Mouse (Mus musculus): ENCODE results near the gene D130043K22Rik. TPM values are rescaled to one million over a fixed set of nuclear protein-coding genes. Genes with fewer than 3 reads are reported as not detected.

D130043K22Rik gene
- not detected in 4 replicates for total RNA-seq (2023)

DNA sequence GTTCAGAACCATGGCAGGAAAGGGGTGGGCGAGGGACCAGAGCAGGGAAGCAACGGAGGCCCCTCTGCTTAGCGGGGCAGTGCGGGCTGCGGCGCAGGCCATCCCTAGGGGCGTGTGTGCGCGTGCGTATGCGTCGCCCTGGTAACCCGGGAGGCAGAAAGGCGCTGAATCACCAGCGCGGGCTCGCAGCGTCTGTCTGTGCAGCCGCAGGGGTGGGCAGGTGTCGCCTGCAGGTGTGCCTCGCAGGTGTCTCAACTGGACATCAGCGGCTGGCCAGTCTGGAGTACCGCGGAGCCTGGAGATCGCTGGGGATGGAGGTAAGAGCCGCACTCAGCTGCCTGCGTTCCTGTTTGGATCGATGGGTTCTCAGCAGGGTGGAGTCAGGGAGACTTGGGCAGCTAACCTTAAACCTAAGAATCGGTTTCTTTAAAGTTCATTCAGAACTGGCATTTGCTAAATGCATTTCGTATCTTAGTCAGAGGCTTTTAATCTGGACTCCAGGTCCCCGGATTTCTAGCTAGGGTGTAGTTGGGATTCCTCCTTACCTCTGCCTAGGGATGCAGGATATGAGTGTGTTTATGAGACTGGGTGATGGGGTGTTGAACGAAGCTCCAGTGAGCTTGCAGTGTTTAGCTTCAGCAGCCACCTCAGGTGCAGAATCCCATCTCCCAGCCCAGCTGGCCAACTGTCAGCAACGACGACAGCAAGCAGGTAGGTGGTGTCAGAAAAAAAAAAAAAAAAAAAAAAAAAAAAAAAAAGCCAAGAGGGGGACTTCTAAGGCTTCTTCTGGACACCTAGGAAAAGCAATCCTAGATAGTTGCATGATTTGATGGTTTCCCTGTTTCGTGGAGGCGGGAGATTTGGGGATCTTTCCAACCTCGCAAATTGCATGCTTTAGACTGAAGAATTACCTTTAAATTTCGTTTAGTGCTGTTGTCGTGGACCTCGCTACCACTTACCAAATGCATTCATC is at the start of gene D130043K22Rik:
TSS of gene D130043K22Rik (plus strand) at position 153 of the 973 bp plus-strand sequence.

DNA sequence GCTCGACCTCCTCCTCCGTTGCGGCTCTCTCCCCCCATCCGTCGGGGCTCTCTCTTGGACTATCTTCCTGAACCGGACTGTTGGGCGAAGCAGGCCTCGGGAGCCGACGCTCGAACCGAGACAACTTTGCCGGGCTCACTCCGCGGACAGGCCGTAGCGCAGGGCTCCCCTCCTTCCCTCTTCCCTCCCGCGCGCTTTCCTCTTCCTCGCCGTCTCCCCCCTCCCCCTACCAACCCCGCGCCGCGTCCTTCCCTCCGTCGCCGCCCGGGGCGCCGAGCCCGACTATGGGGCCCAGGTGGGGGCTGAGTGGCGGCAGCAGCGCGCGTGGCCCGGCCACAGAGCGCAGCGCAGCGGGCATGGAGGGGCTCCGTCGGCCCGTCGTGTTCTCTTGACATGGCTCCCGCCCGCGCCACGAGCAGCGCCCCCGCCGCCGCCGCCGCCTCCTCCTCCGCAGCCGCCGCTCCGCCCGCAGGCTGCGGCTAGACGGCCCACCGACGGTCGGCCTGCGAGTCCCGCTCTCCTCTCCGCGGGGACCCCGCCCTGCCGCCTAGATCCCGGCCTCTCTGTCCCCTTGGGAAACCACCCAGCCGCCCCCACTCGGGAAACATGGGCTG is 43.5 kb upstream of the D130043K22Rik start, which contains the start of gene BC005537:
TSS of gene BC005537 (plus strand) at position 350 of the 614 bp plus-strand sequence.

DNA sequence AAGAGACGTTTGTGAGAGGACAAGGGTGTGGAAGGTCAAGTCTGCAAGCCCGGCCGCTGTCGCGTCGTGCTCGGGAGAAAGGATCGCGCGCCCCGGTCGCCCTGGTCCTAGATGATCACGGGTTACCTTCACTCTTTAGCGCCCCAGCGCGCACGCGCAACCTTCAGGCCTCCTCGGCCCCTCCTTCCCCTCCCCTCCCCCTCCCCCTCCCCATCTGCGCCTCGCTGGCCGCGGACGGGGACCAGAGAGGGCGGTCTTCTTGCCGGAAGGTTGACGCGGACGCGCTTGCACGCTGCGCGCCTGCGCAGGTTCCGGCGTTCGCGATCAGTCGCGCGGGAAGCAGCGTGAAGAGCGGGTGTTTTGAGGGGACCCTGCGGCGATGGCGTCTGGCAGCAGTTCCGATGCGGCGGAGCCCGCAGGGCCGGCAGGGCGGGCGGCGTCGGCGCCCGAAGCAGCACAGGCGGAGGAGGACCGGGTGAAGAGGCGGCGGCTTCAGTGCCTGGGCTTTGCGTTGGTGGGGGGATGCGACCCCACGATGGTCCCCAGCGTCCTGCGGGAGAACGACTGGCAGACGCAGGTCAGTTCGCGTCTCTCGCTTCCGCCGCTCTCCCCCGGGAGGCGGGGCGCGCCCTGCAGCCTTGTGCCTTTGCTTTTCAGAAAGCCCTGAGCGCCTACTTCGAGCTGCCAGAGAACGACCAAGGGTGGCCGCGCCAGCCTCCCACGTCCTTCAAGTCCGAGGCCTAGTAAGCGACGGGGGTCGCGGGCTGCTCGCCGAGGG is 13.4 kb upstream of the D130043K22Rik start, which contains the start of the genes Acot13 and Tdp2:
TSS of gene Acot13 (minus strand) at position 188 of the 778 bp plus-strand sequence.
TSS of gene Tdp2 (plus strand) at position 327 of the 778 bp plus-strand sequence.

DNA sequence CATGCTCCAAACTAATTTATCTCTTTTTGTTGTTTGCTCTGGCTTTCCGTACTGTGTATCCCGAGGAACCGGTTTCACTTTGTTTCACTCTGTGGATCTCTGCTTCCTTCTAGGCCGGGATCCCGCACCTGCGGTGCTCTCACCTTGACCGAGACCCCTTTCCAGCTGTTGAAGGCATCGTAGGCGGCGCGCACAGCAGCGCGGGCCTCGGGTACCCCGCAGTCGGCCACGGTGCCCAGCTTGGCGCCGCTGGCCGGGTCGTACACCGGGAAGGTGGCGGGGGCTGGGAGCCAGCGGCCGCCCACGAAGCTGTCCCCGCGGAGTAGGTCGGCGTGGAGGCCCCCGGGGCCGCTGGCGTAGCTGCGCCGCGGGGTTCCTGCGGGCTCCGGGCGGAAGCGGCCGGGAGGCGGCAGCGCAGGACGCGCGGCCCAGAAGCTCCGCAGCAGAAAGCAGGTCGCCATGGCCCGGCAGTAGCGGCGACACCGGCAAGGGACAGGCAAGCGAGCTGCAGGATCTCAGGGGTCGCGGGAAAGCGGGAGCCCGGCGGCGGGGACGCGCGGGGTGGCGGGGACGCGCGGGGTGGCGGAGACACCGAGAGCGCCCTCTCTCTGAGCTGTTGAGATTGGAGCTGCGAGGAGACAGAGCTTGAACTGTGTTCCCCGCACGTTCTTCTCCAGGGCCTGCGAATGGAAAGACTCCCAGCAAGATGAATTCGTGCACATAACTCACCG is 92.3 kb downstream of the D130043K22Rik start, which contains the start of gene Aldh5a1:
TSS of gene Aldh5a1 (minus strand) at position 554 of the 731 bp plus-strand sequence.

DNA sequence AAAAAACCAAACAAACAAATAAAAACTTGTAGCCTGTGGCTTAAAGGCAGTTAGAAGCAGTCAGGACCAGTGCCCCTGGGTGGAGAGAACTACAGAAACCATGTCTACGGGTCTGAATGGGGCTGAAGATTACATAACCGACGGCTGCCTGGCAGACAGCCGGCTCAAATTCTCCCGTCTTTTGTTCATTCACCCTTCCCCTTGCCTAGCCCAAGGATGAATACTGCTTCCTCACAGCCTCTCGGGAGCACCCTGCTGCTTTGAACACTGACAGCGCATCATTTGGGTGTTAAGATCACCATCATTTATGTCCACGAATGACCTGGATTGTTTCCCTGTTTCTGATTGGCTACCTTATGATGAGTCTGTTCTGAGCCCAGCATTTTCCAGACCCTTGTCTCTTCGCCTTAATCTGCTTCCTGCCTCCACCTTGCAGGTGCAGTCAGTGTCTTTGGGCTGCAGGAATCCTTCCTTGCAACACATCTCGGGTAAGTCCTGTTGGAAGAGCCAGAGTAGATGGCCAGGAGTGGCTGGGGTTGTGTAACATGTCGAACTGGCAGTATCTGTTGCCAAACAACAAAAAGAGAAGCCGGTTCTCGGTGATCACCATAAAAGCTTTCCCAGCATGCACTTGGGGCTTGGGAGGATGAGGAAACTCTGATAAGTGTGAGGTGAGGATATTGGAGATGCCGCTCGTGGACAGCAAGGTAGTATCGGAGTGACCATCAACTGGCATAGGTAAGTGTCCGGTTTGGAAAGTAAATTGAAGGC is 97.8 kb downstream of the D130043K22Rik start, which contains the start of gene Gpld1:
TSS of gene Gpld1 (plus strand) at position 641 of the 771 bp plus-strand sequence.

Other genes with a start within 250 kb of the D130043K22Rik start
- gene Armh2, start 103.9 kb upstream of the D130043K22Rik start, total RNA-seq (2023): 0.95 to 2.2 TPM (median 1.8 TPM) in 4 replicates
- gene Gmnn, start 83.2 kb upstream of the D130043K22Rik start, total RNA-seq (2023): 7.3 to 10.8 TPM (median 8.7 TPM) in 4 replicates
- gene BC005537, start 43.5 kb upstream of the D130043K22Rik start, total RNA-seq (2023): 145 to 172 TPM (median 155 TPM) in 4 replicates
- 14.4 to 22.0 TPM (median 17.4 TPM) in 4 replicates for gene Acot13, start 13.6 kb upstream of the D130043K22Rik start, total RNA-seq (2023)
- 61.6 to 68.9 TPM (median 67.0 TPM) in 4 replicates for gene Tdp2, start 13.5 kb upstream of the D130043K22Rik start, total RNA-seq (2023)
- 0.09 to 0.36 TPM (median 0.14 TPM) in 3 of 4 replicates, not detected in the other for gene Aldh5a1, start 92.5 kb downstream of the D130043K22Rik start, total RNA-seq (2023)
- gene Gpld1, start 98.0 kb downstream of the D130043K22Rik start, total RNA-seq (2023): not detected in 4 replicates
- 46.5 to 52.3 TPM (median 46.8 TPM) in 4 replicates for gene Mrs2, start 175.2 kb downstream of the D130043K22Rik start, total RNA-seq (2023)
- gene Dcdc2a, start 210.9 kb downstream of the D130043K22Rik start, total RNA-seq (2023): not detected in 4 replicates

Data from B cell, adult 62 days (primary cell).